18 mouse cellular contexts compared by ENCODE assay signal in genomic region chr1:75839551-75840223, GRCm38 (mm10).
DNase-seq lines count a peak whose midpoint lies in the region.
"Had no signal": no experiment of that assay in that cellular context is flagged by ENCODE, and none has a peak within 500 bp of the region (broad histone marks: within the 10 kb centered on the region; RNA-seq: fewer than 3 reads in every experiment).

No protein-coding gene starts in this region.

- H3K27ac ChIP-seq in limb, embryonic 10.5 days, result peak overlapping the region; percentile 77
- H3K27ac ChIP-seq: embryonic facial prominence, embryonic 13.5 days; hindbrain, postnatal 0 days; kidney, embryonic 15.5 days; liver, embryonic 15.5 days; midbrain, embryonic 13.5 days; neural tube, embryonic 13.5 days had no signal

- no peaks in the 10 kb centered on the region for H3K27me3 ChIP-seq in limb, embryonic 10.5 days (ENCODE audit: low read depth, poor library complexity, severe bottlenecking)
- H3K27me3 ChIP-seq: embryonic facial prominence, embryonic 13.5 days; kidney, embryonic 15.5 days; liver, embryonic 15.5 days; neural tube, embryonic 13.5 days had no signal

- 59% methylated on average over 11 of the region's 11 CpGs for WGBS in limb, embryonic 10.5 days

- DNase-seq in left cerebral cortex, adult 11 months (ENCODE audit: low spot score), result peak; percentile 16
- DNase-seq in left cerebral cortex, postnatal 4 days, result no peak
- DNase-seq in right cerebral cortex, adult 18-20 months, result peak; percentile 42
- DNase-seq in right cerebral cortex, adult 2 months (ENCODE audit: low spot score in 2 of 2), result no peak
- peak; percentile 32 for DNase-seq in limb, embryonic 10.5 days (ENCODE audit: low spot score)
- DNase-seq in telencephalon, adult 2 months (ENCODE audit: low read depth, low spot score), result peak; percentile 39
- no peak for DNase-seq in cerebellum, postnatal 14 days
- DNase-seq: adrenal gland, adult 2 months; cerebellum, adult 9-11 months; gastrocnemius, postnatal 14 days; kidney, postnatal 4 days; layer of hippocampus, adult 9-11 months had no signal

- no peak overlapping the region for H3K4me3 ChIP-seq in limb, embryonic 10.5 days
- H3K4me3 ChIP-seq: embryonic facial prominence, embryonic 13.5 days; kidney, embryonic 15.5 days; liver, embryonic 15.5 days; midbrain, embryonic 13.5 days; neural tube, embryonic 13.5 days had no signal

- no peaks in the 10 kb centered on the region for H3K36me3 ChIP-seq in limb, embryonic 10.5 days
- H3K36me3 ChIP-seq: embryonic facial prominence, embryonic 13.5 days; kidney, embryonic 15.5 days; liver, embryonic 15.5 days; midbrain, embryonic 13.5 days; neural tube, embryonic 13.5 days had no signal

- peaks cover 50% of the 10 kb centered on the region for H3K4me1 ChIP-seq in limb, embryonic 10.5 days
- H3K4me1 ChIP-seq: liver, embryonic 15.5 days had no signal

- intact Hi-C loops in left cerebral cortex, postnatal 4 days (cut with DNase I), result no loop called here

- no peaks in the 10 kb centered on the region for H3K9me3 ChIP-seq in limb, embryonic 10.5 days (replicated peaks)
- H3K9me3 ChIP-seq: embryonic facial prominence, embryonic 13.5 days; kidney, embryonic 15.5 days; liver, embryonic 15.5 days; midbrain, embryonic 13.5 days; neural tube, embryonic 13.5 days had no signal

Comparison
In these comparisons a context has a peak if more than half of its experiments do, and no peak if none do; other contexts are left out.
1. DNase-seq: peak in left cerebral cortex, adult 11 months (single experiment), right cerebral cortex, adult 18-20 months (single experiment), limb, embryonic 10.5 days (single experiment) and telencephalon, adult 2 months (single experiment); none in left cerebral cortex, postnatal 4 days (single experiment), right cerebral cortex, adult 2 months (0 of 2) and cerebellum, postnatal 14 days (0 of 2).